Mouse (Mus musculus): ENCODE measurements around the gene Ampd3. TPM values are rescaled to one million over a fixed set of nuclear protein-coding genes. Genes with fewer than 3 reads are reported as not detected.

The Ampd3 gene
- total RNA-seq, 2 experiments from 2014 or later: 22.0 to 24.2 TPM

GRCm38 (mm10) chr7:110794722-110795121 lies 26.7 kb downstream of the Ampd3 start:
- DNase-seq (ENCODE audit: low spot score in 2 of 2): no peak
- intact Hi-C loops (cut with DNase I): no loop called here

- DNase-seq (ENCODE audit: low spot score in 2 of 2): peak in 1 of 2 experiments; percentile 45
- intact Hi-C loops (cut with DNase I): no loop called here
These were observed 28.5 kb downstream of the Ampd3 start for GRCm38 (mm10) chr7:110796367-110797051.

DNA sequence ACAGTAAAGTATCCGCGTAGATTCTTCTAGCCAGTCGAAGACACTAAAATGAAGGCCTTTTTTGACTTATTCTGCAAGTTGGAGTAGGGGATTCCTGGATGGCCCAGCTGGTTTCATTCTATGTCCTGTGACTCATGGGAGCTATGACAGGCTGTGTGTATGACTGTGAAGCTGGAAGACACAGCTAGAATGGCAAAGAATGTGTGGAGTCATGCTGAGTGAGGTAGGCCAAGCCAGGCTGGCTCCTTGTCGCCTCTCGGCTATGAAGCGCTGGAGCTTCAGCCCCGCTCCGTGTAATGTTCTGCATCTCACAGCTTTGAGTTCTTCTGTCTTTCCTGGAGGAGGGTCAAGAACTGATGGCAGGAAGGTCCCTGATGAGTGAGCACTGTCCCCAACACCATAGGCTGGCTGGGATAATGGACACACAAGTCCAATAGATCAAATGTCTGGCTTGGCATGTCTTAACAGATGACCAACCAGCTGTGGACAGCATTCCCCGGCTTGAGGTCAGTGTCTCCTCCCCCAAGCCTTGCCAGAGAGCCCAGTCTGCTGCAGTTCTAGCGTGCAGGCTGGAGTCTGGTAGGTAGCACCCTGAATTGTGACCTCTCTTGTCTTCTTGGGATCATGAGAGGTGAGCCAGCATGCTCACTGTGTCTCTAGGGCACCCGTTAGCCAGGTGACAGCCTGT lies 29.9 kb downstream of the Ampd3 start:
- intact Hi-C loops (cut with DNase I): no loop called here
- peak in 1 of 2 experiments; percentile 45 for DNase-seq (ENCODE audit: low spot score in 2 of 2)

DNA sequence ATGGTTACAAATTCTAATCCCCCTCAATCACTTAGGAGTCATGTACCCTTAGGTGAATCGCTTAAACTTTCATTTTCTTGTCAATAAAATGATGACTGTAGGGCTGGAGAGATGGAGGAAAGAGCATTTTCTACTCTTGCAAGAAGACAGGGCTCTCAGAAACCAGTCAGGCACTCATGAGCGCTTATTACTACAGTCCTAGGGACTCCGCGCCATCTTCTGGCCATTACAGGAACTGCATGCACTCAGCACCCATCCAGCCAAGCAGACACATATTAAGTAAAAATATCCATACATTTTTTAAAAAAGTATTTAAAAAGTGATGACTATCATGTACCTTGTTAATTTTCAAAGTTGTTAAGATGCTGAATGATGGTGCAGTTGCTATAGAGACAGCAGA lies 33.0 kb downstream of the Ampd3 start:
- DNase-seq (ENCODE audit: low spot score in 2 of 2): peak; percentile 90 to 94
- intact Hi-C loops (cut with DNase I): loop anchor here (1.0 to 5.0 kb wide), 3 partner anchors 74 to 514 kb away; no protein-coding TSS in a partner anchor

GRCm38 (mm10) chr7:110803131-110803530 lies 35.1 kb downstream of the Ampd3 start:
- intact Hi-C loops (cut with DNase I): loop anchor here (5.0 kb wide), 2 partner anchors 156 to 516 kb away; no protein-coding TSS in a partner anchor
- DNase-seq (ENCODE audit: low spot score in 2 of 2): no peak

GRCm38 (mm10) chr7:110804266-110804665 lies 36.3 kb downstream of the Ampd3 start:
- peak; percentile 38 to 60 for DNase-seq (ENCODE audit: low spot score in 2 of 2)
- intact Hi-C loops (cut with DNase I): loop anchor here (5.0 kb wide), 2 partner anchors 157 to 517 kb away; no protein-coding TSS in a partner anchor

- intact Hi-C loops (cut with DNase I): no loop called here
- DNase-seq (ENCODE audit: low spot score in 2 of 2): no peak
These were observed 39.5 kb downstream of the Ampd3 start for GRCm38 (mm10) chr7:110807460-110808030.

- DNase-seq (ENCODE audit: low spot score in 2 of 2): peak in 1 of 2 experiments; percentile 49
- intact Hi-C loops (cut with DNase I): no loop called here
These were observed 41.0 kb downstream of the Ampd3 start for GRCm38 (mm10) chr7:110808962-110809361.

DNA sequence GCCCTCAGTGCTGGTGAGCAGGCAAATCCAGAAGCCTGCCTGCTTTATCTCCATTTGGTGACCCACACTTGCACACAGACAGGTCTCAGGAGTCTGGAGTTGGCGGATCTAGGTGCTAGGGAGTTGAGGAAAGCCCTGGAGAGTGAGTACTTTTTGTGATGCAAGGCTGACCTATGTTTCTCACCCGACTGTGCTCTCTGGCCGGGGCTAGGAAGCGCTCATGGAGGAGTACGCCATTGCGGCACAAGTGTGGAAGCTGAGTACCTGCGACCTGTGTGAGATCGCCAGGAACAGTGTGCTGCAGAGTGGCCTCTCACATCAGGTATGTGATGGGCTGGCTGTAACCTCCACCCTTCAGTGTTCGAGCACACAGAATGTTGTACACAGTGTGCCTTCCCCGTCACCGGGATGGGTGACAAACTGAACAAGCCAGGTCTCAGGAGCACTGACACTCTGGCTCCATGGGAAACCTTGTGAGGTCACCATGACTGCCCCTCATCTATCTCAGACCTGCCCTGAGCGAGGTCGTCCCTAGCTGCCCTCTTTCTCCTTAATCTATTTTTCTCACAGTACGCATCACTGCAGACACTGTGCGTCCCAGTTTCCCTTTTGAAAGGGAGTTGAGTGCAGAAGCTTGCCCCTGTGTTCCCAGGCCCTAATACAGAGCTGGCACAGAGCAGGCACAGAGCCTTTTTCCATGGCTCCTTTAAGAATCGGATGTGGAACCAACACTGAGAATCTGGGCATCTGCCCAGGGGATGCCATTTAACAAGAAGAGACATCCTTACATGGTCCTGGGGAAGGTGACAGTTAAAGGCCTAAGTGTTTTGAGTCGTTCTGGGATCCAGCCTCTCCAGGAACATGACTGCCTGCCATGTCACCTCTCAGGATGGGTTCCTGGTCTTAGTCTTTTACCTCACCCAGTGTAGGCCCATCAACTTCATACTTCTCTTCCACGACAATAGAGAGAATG lies 41.9 kb downstream of the Ampd3 start:
- DNase-seq (ENCODE audit: low spot score in 2 of 2): no peak
- intact Hi-C loops (cut with DNase I): no loop called here

GRCm38 (mm10) chr7:110810995-110811394 lies 43.0 kb downstream of the Ampd3 start:
- DNase-seq (ENCODE audit: low spot score in 2 of 2): no peak
- intact Hi-C loops (cut with DNase I): no loop called here

DNA sequence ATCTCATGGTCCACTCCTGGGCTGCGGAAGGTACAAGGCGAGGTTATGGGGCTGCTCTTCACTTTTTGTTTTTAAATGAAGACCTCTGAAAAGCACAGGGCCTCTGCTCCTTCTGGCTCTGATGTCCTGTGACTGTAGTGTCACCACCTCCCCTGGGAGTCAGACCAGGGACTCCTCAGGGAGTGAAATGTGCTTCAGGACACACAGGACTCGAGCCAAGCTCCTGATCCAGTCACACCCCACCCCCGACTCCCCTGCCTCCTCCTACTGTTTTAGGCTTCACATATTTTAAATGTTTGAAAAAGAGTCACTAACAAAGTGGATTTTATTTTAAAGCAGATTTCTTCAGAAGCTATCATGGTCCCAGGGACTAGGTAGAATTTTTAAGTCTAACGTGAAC lies 43.5 kb downstream of the Ampd3 start:
- intact Hi-C loops (cut with DNase I): no loop called here
- DNase-seq (ENCODE audit: low spot score in 2 of 2): peak in 1 of 2 experiments; percentile 72

- intact Hi-C loops (cut with DNase I): no loop called here
- DNase-seq (ENCODE audit: low spot score in 2 of 2): no peak
These were observed 46.0 kb downstream of the Ampd3 start for GRCm38 (mm10) chr7:110813983-110814382.

GRCm38 (mm10) chr7:110816037-110816436 lies 48.0 kb downstream of the Ampd3 start:
- DNase-seq (ENCODE audit: low spot score in 2 of 2): peak; percentile 64 to 75
- intact Hi-C loops (cut with DNase I): loop anchor here (1.0 kb wide), 2 partner anchors 114 to 199 kb away; no protein-coding TSS in a partner anchor

DNA sequence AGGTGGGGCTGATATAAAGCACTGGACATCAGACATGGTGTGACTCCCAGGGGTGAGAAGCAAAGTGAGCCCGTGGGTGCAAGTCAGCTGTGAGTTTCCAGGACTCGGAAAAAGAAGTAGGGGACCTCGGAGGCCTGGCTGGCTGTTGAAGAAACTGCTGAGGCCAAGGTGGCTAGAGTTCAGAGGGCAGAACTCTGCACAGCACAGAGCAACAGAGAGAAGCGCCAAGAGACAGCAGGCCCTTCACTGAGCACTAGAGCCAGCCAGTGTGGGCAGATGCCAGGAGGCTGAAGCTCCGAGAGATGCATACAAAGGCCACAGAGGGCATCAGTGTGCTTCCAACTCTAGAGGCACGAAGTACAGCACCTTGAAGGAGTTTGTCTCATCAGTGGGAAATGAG lies 50.2 kb downstream of the Ampd3 start:
- DNase-seq (ENCODE audit: low spot score in 2 of 2): no peak
- intact Hi-C loops (cut with DNase I): no loop called here

GRCm38 (mm10) chr7:110818787-110819350 lies 50.9 kb downstream of the Ampd3 start:
- DNase-seq (ENCODE audit: low spot score in 2 of 2): no peak
- intact Hi-C loops (cut with DNase I): no loop called here

DNA sequence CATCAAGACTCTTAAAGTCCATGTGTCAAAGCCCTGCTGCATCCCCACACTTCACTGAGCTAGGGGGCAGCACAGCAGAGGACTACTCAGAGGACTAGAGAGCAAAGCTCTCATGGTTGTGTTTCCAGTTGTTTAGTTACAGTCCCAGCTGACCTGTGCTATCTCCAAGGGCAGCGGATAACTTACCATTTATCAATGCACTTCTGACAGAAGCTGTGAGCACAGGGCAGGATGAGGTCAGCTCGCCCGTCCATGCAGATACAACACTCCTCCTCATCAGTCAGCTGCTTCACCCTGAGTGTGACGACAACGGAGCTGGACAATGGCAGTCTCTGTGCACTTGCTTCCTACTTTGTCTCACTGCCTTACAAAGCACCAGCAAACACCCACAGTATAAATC lies 53.1 kb downstream of the Ampd3 start:
- intact Hi-C loops (cut with DNase I): no loop called here
- peak in 1 of 2 experiments; percentile 43 for DNase-seq (ENCODE audit: low spot score in 2 of 2)

DNA sequence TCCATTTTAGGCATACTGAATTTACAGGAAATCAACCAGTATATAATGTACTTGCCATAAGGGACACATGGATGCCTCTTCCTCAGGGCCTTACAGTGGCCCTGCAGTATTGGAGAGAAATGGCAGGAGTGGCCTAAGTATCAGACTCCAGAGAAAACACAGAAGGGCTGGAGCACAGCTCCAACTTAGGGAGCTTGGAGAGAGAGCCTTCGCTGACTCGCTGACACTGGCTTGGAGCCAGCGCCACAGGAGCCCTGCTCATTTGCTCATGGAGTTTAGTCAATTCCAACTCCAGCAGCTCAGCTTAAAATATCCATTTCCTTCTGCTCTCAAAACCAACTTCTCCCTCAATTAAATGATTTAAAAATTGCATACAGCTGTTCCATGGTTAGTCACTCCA lies 53.6 kb downstream of the Ampd3 start:
- peak; percentile 47 to 81 for DNase-seq (ENCODE audit: low spot score in 2 of 2)
- intact Hi-C loops (cut with DNase I): no loop called here

GRCm38 (mm10) chr7:110822055-110822454 lies 54.0 kb downstream of the Ampd3 start:
- DNase-seq (ENCODE audit: low spot score in 2 of 2): no peak
- intact Hi-C loops (cut with DNase I): no loop called here

- no peak for DNase-seq (ENCODE audit: low spot score in 2 of 2)
- intact Hi-C loops (cut with DNase I): loop anchor here (1.0 kb wide), 1 partner anchor 19 kb away; no protein-coding TSS in a partner anchor
These were observed 55.1 kb downstream of the Ampd3 start for GRCm38 (mm10) chr7:110823076-110823475.
